Mouse (Mus musculus) thymus, adult 18-20 months (tissue): Measurements from ENCODE around the gene Cadps.
"Not testable (repeated sequence)": the region's sequence is repeated elsewhere in the genome, so short reads cannot be mapped to it uniquely, and the experiment has no call there.

Experiments used
- DNase-seq, 2 experiments: peaks; one replicate each; pipeline ENCODE4 v3.0.0; 2022; ENCODE audit warnings: mixed read lengths in 2 of 2

Gene Cadps

GRCm38 (mm10) chr14:12581657-12582056 is 241.2 kb downstream of the Cadps start:
- no peak for DNase-seq

- DNase-seq, result no peak
These were observed 242.1 kb downstream of the Cadps start for GRCm38 (mm10) chr14:12580786-12581185.

GRCm38 (mm10) chr14:12578156-12578555 is 244.7 kb downstream of the Cadps start:
- no peak for DNase-seq

- DNase-seq, result no peak
These were observed 245.3 kb downstream of the Cadps start for GRCm38 (mm10) chr14:12577475-12578140.

- DNase-seq, result no peak
These were observed 247.8 kb downstream of the Cadps start for GRCm38 (mm10) chr14:12575105-12575504.

GRCm38 (mm10) chr14:12574336-12574735 is 248.5 kb downstream of the Cadps start:
- no peak for DNase-seq

- not testable (repeated sequence) for DNase-seq
These were observed 261.1 kb downstream of the Cadps start for GRCm38 (mm10) chr14:12561730-12562129.

- no peak for DNase-seq
These were observed 262.7 kb downstream of the Cadps start for GRCm38 (mm10) chr14:12560233-12560577.

- DNase-seq, result no peak
These were observed 263.2 kb downstream of the Cadps start for GRCm38 (mm10) chr14:12559574-12560232.

- DNase-seq, result no peak
These were observed 263.8 kb downstream of the Cadps start for GRCm38 (mm10) chr14:12558920-12559573.

- no peak for DNase-seq
These were observed 268.4 kb downstream of the Cadps start for GRCm38 (mm10) chr14:12554486-12554885.

- no peak for DNase-seq
These were observed 271.5 kb downstream of the Cadps start for GRCm38 (mm10) chr14:12551353-12551752.

- DNase-seq, result no peak
These were observed 271.9 kb downstream of the Cadps start for GRCm38 (mm10) chr14:12550931-12551330.

- no peak for DNase-seq
These were observed 273.6 kb downstream of the Cadps start for GRCm38 (mm10) chr14:12549290-12549689.

- no peak for DNase-seq
These were observed 275.4 kb downstream of the Cadps start for GRCm38 (mm10) chr14:12547496-12547895.

- no peak for DNase-seq
These were observed 281.1 kb downstream of the Cadps start for GRCm38 (mm10) chr14:12541733-12542132.

- DNase-seq, result no peak
These were observed 283.8 kb downstream of the Cadps start for GRCm38 (mm10) chr14:12539071-12539470.

GRCm38 (mm10) chr14:12531101-12531500 is 291.8 kb downstream of the Cadps start:
- no peak for DNase-seq

GRCm38 (mm10) chr14:12530554-12530953 is 292.3 kb downstream of the Cadps start:
- DNase-seq, result no peak

GRCm38 (mm10) chr14:12529961-12530542 is 292.8 kb downstream of the Cadps start:
- no peak for DNase-seq

GRCm38 (mm10) chr14:12527296-12527695 is 295.6 kb downstream of the Cadps start:
- no peak for DNase-seq

GRCm38 (mm10) chr14:12507018-12507417 is 315.9 kb downstream of the Cadps start:
- no peak for DNase-seq

- DNase-seq, result no peak
These were observed 318.5 kb downstream of the Cadps start for GRCm38 (mm10) chr14:12504191-12504947.
